Mouse (Mus musculus) cortical plate, adult 2 months (tissue): ENCODE results near the gene Limch1.

Experiments used
- CTCF ChIP-seq: fragments of 200-500 bp; IDR thresholded peaks from 2 replicates; pipeline ENCODE4 v1.5.1; 2011; ENCODE audit warnings: mild to moderate bottlenecking, control low read depth, low read length; ENCODE audit not compliant: insufficient read depth; ENCODE audit errors: extremely low read depth
- POLR2A ChIP-seq: fragments of 200-500 bp; IDR thresholded peaks from 2 replicates; pipeline ENCODE4 v1.6.1; 2011; ENCODE audit warnings: mild to moderate bottlenecking, low read length, control low read depth; ENCODE audit not compliant: insufficient read depth; ENCODE audit errors: extremely low read depth

- TF ChIP-seq CTCF: peak; percentile 77
- TF ChIP-seq POLR2A: no peak
Observed at GRCm38 (mm10) chr5:66697119-66697518, 48.5 kb upstream of the Limch1 start.
